Mouse (Mus musculus) monocyte, adult 5-6 weeks (primary cell): ENCODE results near the gene Ddah2. TPM values are rescaled to one million over a fixed set of nuclear protein-coding genes. Genes with fewer than 3 reads are reported as not detected.
A peak's percentile ranks its signal among the peaks of the same experiment; 100 is the strongest.

Experiments used
- ATAC-seq: fragments of 153-309, 156-312 bp; replicated peaks from 2 replicates; pipeline ENCODE4 v1.8.0; 2017; ENCODE audit warnings: mild to moderate bottlenecking; ENCODE audit not compliant: low TSS enrichment, insufficient number of reproducible peaks, severe bottlenecking, poor library complexity, low FRiP score
- total RNA-seq: library from RNA; stranded (forward); fragments of 200-1000, 200-491, 200-594 nt; gene quantifications from 3 replicates; pipeline ENCODE4 v1.2.3, GENCODE M21; 2017

Ddah2 gene
- total RNA-seq, 1 experiment from 2014 or later, result not detected

GRCm38 (mm10) chr17:35048149-35048931, 10.5 kb upstream of the Ddah2 start:
- no peak for ATAC-seq

GRCm38 (mm10) chr17:35048932-35049440, 9.8 kb upstream of the Ddah2 start:
- ATAC-seq, result no peak

GRCm38 (mm10) chr17:35049561-35050016, 9.2 kb upstream of the Ddah2 start, which contains the start of gene Clic1:
Gene Clic1, plus strand, starts transcription at chr17:35049966.
- no peak; the same call in 1 of the 2 replicates for ATAC-seq

GRCm38 (mm10) chr17:35050126-35050750, 8.6 kb upstream of the Ddah2 start:
- peak; percentile 24 for ATAC-seq

- ATAC-seq, result peak; percentile 80
Observed at GRCm38 (mm10) chr17:35051156-35052086, 7.4 kb upstream of the Ddah2 start.

- no peak for ATAC-seq
Observed at GRCm38 (mm10) chr17:35052271-35052798, 6.5 kb upstream of the Ddah2 start.

GRCm38 (mm10) chr17:35055691-35056495, 2.9 kb upstream of the Ddah2 start:
- no peak for ATAC-seq

GRCm38 (mm10) chr17:35057090-35057489, 1.7 kb upstream of the Ddah2 start:
- no peak for ATAC-seq

GRCm38 (mm10) chr17:35058316-35058715, 519 bp upstream of the Ddah2 start:
- no peak for ATAC-seq

GRCm38 (mm10) chr17:35060071-35060470, 1.2 kb downstream of the Ddah2 start:
- ATAC-seq, result no peak

- ATAC-seq, result no peak
Observed at GRCm38 (mm10) chr17:35060737-35061297, 2.0 kb downstream of the Ddah2 start.

GRCm38 (mm10) chr17:35061299-35061698, 2.5 kb downstream of the Ddah2 start:
- no peak for ATAC-seq

- ATAC-seq, result no peak
Observed at GRCm38 (mm10) chr17:35063466-35063865, 4.6 kb downstream of the Ddah2 start.

GRCm38 (mm10) chr17:35064378-35064877, 5.6 kb downstream of the Ddah2 start:
- ATAC-seq, result no peak

- peak; percentile 59 for ATAC-seq
Observed at GRCm38 (mm10) chr17:35064951-35065947, 6.4 kb downstream of the Ddah2 start, which contains the start of gene Ly6g6c. Gene Ly6g6c, plus strand, starts transcription at chr17:35065388.

- no peak for ATAC-seq
Observed at GRCm38 (mm10) chr17:35066084-35066483, 7.2 kb downstream of the Ddah2 start, which contains the start of gene Mpig6b. Gene Mpig6b, minus strand, starts transcription at chr17:35066184.
